Mouse (Mus musculus) cerebellum, postnatal 4 days (tissue): ENCODE measurements at regions not wholly inside any gene's neighbourhood (a gene's known extent, or its start where the extent isn't known, plus 50 kb on each side); places are given as distances from the start of the nearest gene placed in this dataset.
"Not testable (repeated sequence)": the region's sequence is repeated elsewhere in the genome, so short reads cannot be mapped to it uniquely, and the experiment has no call there.

ENCODE experiments used
- DNase-seq, 2 experiments: peaks; one replicate each; pipeline ENCODE4 v3.0.0; 2022; ENCODE audit warnings: low spot score in 2 of 2, mixed read lengths in 1 of 2

DNA sequence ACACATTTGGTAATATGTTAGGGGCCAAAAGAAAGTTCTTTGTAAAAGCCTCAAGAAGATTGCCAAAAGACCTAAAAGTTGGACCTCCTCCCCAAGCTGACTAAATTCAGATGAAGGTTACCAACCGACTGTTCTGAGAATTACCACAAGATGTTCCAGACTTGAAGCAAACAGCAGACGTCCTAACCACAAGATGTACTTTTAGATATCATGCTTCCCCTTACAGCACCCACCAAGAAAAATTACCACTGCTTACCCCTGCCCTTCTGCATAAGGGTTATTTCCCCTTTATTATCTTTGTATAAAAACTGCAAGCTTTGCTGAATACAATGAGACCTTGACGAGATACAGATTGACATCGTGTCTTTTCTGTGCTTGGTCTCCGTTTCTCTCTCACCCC is 121.6 kb upstream of the Cst10 start:
- DNase-seq, result no peak

DNA sequence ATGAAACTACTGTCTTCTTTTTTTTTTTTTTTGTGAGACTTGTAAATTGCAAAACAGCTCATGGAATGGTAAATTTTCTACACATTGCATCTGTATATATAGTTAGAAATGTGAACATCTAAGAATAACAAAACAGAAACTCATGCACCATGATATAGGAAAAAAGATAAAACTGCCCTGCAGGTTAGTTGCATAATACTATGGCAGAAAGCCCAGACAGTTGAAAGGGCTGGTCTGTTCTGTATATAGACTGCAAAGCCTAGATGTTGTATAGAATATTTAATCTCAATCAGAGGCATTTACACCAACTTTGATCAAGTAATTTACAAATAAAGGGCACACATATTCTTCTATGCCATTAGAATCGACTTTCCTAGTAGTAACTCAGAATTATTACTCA is 120.7 kb upstream of the Cst10 start:
- DNase-seq, result no peak

DNA sequence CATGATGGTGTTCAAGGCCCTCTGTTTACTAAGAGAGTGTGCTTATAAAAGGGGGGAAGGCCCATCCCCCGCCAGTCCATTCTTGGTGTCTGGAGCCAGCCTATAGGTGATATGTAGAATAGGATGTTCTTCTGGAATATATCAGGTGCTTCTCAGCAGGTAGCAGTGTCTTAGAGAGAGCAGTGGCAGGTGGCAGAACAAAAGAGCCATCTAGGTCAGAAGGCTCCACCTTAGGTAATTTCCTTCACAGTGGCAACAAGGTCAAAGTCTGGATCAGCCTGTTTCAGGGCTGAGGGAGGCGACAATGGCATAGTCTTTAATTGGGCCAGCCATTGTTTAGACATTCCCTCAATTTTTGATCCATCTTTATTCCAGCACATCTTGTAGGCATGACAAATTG is 107.9 kb upstream of the Cst10 start:
- not testable (repeated sequence) for DNase-seq

DNA sequence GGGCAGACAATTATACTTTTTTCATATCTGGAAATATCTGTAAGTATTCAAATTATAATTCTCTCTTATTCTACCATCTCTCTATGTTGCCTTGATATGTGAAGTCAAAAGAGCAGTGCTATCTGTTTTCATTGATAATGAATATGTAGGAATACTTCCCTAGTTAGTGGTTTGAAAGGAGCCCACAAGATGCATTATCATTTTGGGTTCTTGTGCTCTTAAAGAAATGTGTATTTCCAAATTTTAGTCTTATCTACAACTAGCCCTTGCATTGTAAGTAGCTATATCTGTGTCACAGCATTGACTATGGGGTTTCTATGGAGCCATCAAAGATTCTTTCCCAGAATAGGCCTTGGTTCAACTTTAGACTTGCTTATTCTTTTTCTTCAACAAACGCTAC is 99.3 kb upstream of the Cst10 start:
- DNase-seq, result no peak

DNA sequence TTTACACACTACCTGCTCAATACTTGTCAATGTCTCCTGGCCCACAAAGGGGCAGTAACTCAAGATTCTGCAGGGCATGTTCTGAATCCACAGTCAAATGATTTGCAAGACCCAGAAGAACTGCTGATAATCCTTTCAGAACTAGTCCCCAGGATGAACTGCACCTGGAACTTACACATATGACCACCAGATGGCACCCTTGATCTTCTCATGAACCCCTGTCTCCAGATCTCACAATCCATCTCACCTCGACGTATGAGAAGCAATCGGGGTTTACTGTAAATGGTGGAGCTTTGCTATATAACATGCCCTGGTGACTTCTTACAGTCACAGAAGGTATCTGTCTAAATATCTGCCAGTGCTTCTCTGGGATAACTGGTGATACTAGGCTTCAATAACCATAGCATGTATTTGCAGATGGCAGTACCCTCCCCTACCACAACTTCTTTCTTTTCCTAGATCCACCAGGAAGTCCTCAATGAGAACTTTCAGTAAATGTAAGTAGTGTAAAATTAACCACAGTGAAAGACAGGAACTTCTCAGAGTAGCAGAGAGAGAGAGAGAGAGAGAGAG is 54.5 kb upstream of the Cst10 start:
- peak in 1 of 2 experiments; percentile 27 for DNase-seq
